Mouse (Mus musculus): ENCODE data around the gene Astn2.

DNA sequence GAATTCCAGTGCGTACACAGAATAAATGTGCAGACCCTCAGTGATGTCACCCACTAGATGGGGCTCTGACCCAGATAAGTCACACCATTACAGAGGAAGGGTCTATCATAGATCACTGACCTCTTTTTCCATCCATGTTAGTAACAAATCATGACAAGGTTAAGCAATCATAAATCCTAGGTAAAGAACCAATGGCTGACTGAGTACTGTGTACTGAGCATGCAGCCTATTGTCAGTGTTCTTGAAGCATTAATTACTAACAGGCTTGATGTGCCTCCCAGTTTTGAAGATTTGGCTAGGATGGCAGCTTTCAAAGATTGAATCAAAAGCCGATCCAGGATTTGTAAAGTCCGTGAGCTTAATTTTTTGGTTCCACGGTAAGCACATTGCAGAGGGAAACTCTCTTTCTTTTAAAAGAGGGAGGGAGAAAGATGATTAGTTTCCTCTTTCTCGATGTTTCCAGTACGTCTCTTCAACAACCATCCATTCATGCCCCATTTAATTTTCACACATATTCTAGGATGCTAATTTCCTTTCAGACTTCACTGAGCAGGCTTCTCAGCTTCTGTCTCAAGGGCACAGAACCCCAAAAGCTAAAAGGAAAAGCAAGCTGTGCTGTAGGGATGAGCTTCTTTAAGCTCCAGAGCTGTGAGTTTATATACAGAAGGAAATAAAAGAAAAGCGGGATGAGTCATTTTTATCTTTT, 93.9 kb downstream of the Astn2 start:
- TF ChIP-seq GATA1 (IDR thresholded peaks at IDR 0.05; ENCODE audit: borderline replicate concordance, low read length) (no peak), FLI1 (IDR thresholded peaks at IDR 0.05; ENCODE audit: low read length) (no peak)
